Mouse (Mus musculus) yolk sac, embryonic 10.5 days (tissue): ENCODE data around the gene Antxr2.
A peak's percentile ranks its signal among the peaks of the same experiment; 100 is the strongest.

Experiments
- DNase-seq: peaks from one replicate; pipeline ENCODE4 v3.0.0-alpha.2; 2017; ENCODE audit warnings: low spot score

Gene Antxr2

GRCm38 (mm10) chr5:97834770-97835169 lies 196.1 kb downstream of the Antxr2 start:
- peak; percentile 34 for DNase-seq
